Mouse (Mus musculus): ENCODE measurements around the gene Sept8. TPM values are rescaled to one million over a fixed set of nuclear protein-coding genes. Genes with fewer than 3 reads are reported as not detected.

The Sept8 gene
- polyA plus RNA-seq, 1 experiment from 2014 or later, result 25.2 TPM

DNA sequence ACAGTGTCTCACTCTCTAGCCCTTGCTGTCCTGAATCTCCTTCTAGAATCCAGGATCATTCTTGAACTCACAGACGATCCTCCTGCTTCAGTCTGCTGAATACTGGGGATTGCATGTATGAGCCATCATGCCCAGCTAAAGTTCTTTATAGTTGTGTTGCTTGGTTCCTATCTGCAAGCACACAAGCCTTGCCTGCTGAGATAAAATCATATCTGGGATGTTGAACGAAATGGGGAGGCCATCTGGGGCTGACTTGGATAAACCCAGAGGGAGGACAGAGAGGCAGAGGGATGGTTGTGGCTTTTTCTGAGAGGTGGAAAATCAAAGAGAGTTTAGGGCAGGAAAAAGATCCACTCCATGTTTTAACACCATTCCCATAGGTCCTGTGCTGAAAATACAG, 42.9 kb downstream of the Sept8 start:
- H3K9ac ChIP-seq, result no peak overlapping the region
- H3K27me3 ChIP-seq (replicated peaks), result no peaks in the 10 kb centered on the region
- H3K4me3 ChIP-seq, result no peak overlapping the region
- no peaks in the 10 kb centered on the region for H3K9me3 ChIP-seq
- no peaks in the 10 kb centered on the region for H3K36me3 ChIP-seq
- ATAC-seq (ENCODE audit: low FRiP score, low read depth), result no peak
- no peak overlapping the region for H3K4me2 ChIP-seq (replicated peaks)
- no peak overlapping the region for H3K27ac ChIP-seq
- H3K4me1 ChIP-seq, result 0 out of 2 replicates have a peak, but pooled peaks cover 3% of the 10 kb centered on the region
- WGBS, result 87% methylated on average over 2 of the region's 2 CpGs

DNA sequence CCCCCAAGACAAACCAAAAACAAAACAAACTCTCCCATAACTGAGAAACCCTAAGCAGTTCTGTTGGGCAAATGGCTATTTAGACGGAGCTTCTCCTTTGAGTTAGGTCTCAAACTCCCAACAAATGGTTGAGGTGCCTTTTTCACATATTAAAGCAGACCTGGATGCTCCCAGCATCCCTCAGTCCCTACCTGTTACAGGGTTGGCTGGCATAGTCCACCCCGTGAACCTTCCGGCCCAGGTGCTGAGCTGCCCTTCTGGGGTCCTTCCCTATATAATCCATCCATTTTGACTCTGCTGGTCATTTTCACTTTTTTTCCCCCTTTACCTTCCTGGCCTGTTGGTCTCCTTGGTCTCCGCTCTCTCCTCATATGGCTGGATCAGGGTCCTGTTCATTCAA, 47.6 kb downstream of the Sept8 start:
- Histone ChIP-seq H3K4me3 (peak overlapping the region; percentile 95), H3K27me3 (replicated peaks) (no peaks in the 10 kb centered on the region), H3K4me2 (replicated peaks) (peak overlapping the region; percentile 67), H3K36me3 (peaks cover 10% of the 10 kb centered on the region; the same call in 1 of the 2 replicates), H3K4me1 (peaks cover 17% of the 10 kb centered on the region), H3K9ac (peak overlapping the region; percentile 89; the same call in 1 of the 2 replicates), H3K9me3 (no peaks in the 10 kb centered on the region), H3K27ac (no peak overlapping the region)
- no peak for ATAC-seq (ENCODE audit: low FRiP score, low read depth)
- WGBS, result 90% methylated on average over 4 of the region's 4 CpGs

DNA sequence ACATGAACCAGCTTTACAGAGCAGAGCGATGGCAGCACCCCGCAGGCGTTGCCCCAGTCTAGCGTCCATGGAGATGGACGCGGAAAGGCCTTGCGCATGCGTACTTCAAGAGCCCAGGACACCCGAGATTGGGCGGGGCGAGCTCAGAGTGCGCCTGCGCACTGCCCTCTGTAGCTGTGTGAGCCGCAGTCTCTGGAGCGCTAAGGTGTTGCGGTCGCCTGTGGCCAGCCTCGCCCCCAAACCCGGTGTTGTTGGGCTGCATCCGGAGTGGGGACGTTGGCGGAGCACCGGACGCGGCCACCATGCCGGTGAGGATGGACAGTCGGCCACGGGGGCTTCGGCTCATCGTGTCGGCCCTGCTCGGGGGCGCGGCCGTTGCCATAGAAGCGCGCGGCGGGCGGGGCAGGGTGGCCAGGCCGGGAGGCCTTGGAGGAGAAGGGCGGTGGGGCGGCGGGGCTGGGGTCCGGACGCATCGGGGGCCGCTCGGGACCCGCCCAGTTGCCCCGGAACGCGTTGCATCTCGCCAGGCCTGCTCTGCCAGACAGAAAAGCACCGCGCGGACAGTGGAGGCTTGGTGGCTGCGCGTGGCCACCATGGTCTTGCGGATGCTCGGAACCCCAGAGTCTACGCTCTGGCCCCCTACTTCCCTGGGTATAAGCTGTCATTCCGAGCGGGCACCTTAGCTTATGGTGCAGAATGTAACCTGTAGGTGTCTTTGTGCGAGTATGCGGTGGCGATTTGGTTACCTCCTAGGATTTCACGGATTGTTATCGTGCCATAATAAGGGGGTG, 48.4 kb downstream of the Sept8 start, which contains the start of gene Kif3a:
Kif3a (plus strand) TSS at position 156 of the 791 bp plus-strand sequence.
- peak; percentile 96 for ATAC-seq (ENCODE audit: low FRiP score, low read depth)
- under 1% methylated on average over 68 of the region's 69 CpGs for WGBS
- Histone ChIP-seq H3K27ac (peak within 1 kb of the TSS; percentile 42; the same call in 1 of the 2 replicates), H3K4me2 (replicated peaks) (peak within 1 kb of the TSS; percentile 67), H3K27me3 (replicated peaks) (no peaks in the 10 kb centered on the region), H3K36me3 (peaks cover 10% of the 10 kb centered on the region; the same call in 1 of the 2 replicates), H3K4me1 (peaks cover 17% of the 10 kb centered on the region), H3K9me3 (no peaks in the 10 kb centered on the region), H3K9ac (peak within 1 kb of the TSS; percentile 89), H3K4me3 (peak within 1 kb of the TSS; percentile 95)

DNA sequence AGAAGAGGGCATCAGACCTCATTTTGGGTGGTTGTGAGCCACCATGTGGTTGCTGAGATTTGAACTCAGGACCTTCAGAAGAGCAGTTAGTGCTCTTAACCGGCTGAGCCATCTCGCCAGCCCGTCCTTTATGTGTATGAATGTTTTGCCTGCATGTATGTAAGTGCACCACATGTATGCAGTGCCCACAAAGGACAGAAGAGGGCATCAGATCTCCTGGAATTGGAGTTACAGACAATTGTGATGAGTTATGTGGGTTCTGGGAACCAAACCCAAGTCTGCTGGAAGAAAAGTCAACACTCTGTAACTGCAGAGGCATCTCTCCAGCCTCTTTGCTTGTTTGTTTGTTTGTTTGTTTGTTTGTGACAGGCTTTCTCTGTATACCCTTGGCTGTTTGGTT, 61.5 kb downstream of the Sept8 start:
- WGBS, result 98% methylated on average over 3 of the region's 3 CpGs

DNA sequence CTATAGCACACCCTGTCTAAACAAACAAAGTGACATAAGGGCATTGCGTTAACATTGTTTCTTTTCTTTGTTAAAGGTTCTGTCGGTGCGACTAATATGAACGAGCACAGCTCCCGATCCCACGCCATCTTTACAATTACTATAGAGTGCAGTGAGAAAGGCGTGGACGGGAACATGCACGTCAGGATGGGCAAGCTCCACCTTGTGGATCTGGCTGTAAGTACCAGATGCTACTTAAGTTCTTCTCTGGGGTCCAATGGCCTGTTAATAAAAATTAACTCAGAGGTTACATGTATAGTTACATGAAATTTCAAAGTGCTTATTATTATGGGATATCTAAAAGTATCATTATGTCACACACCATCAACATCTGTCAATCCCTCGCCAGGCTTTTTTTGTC, 64.1 kb downstream of the Sept8 start:
- Histone ChIP-seq H3K9ac (no peak overlapping the region), H3K4me3 (no peak overlapping the region), H3K27me3 (replicated peaks) (no peaks in the 10 kb centered on the region), H3K4me2 (replicated peaks) (no peak overlapping the region), H3K27ac (no peak overlapping the region), H3K36me3 (peaks cover 65% of the 10 kb centered on the region), H3K4me1 (no peaks in the 10 kb centered on the region), H3K9me3 (no peaks in the 10 kb centered on the region)
- WGBS, result 75% methylated on average over 10 of the region's 10 CpGs
- no peak for ATAC-seq (ENCODE audit: low FRiP score, low read depth)

More for the DNA sequence above, 61.5 kb downstream of the Sept8 start:
- H3K9me3 ChIP-seq, result no peaks in the 10 kb centered on the region
- H3K27me3 ChIP-seq (replicated peaks), result no peaks in the 10 kb centered on the region
- ATAC-seq (ENCODE audit: low FRiP score, low read depth), result no peak
- H3K36me3 ChIP-seq, result peaks cover 49% of the 10 kb centered on the region
- H3K4me2 ChIP-seq (replicated peaks), result no peak overlapping the region
- H3K4me3 ChIP-seq, result no peak overlapping the region
- no peak overlapping the region for H3K9ac ChIP-seq
- no peaks in the 10 kb centered on the region for H3K4me1 ChIP-seq
- H3K27ac ChIP-seq, result no peak overlapping the region

DNA sequence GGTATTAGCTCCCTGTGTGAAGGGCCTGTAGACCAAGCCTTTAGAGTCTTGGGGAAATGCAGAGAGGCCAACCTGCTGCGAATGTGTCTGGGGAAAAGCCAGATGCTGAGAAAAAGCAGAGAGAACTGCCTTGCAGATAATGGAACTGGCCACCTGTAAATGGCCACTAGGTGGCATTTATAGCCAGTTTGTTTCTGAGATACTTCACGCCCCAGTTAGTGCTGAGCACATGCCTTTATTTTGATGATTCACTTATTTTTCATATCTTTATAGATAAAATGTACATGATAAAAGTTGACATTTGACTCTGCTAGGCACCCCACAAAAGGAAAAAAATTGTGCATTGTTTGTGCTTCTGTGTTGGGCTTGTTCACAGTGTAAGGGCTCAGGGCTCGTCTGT, 65.8 kb downstream of the Sept8 start:
- Histone ChIP-seq H3K27me3 (replicated peaks) (no peaks in the 10 kb centered on the region), H3K9me3 (no peaks in the 10 kb centered on the region), H3K4me2 (replicated peaks) (no peak overlapping the region), H3K36me3 (peaks cover 67% of the 10 kb centered on the region), H3K4me1 (no peaks in the 10 kb centered on the region), H3K27ac (no peak overlapping the region), H3K9ac (no peak overlapping the region), H3K4me3 (no peak overlapping the region)
- no peak for ATAC-seq (ENCODE audit: low FRiP score, low read depth)
- 76% methylated on average over 3 of the region's 3 CpGs for WGBS

DNA sequence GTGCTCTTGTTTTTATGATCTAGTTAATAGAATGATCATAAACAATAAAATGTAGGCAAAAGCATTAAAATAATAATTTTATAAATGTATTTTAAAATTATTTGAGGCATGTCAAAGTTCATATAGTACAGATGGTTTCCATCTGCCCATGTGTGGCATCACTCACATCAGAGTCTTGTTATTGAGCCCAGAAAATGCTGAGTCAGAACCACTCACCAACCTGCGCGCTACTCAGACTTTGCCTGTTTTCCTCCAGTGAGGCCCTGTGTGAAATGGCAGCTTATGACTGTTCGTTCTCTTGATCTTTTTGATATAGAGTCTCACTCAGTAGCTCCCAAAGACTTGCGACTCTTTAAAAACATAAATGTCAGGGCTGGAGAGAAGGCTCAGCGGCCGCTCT, 66.5 kb downstream of the Sept8 start:
- no peak for ATAC-seq (ENCODE audit: low FRiP score, low read depth)
- no peaks in the 10 kb centered on the region for H3K9me3 ChIP-seq
- WGBS, result 96% methylated on average over 6 of the region's 6 CpGs
- H3K4me3 ChIP-seq, result no peak overlapping the region
- no peaks in the 10 kb centered on the region for H3K27me3 ChIP-seq (replicated peaks)
- no peak overlapping the region for H3K4me2 ChIP-seq (replicated peaks)
- no peaks in the 10 kb centered on the region for H3K4me1 ChIP-seq
- H3K9ac ChIP-seq, result no peak overlapping the region
- H3K36me3 ChIP-seq, result peaks cover 62% of the 10 kb centered on the region
- no peak overlapping the region for H3K27ac ChIP-seq

DNA sequence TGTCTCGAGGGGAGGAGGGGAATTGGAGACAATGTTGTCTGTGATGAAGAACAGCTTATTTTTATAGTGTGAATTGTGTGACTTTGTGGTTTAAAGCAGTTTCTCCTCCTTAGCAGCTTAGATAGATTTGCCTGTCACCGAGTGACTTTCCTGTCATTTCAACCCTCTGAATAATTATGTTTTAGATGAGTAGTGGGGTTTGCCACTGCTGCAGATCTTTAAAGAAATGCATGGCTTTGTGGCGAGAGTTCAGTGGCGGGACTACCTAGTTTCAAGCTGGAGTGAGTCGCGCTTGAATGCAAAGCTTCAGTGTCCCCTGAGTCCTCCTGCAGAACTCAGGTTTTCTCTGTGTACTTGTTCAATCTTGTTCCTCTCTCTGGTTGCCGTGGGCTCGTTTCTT, 69.2 kb downstream of the Sept8 start:
- no peak for ATAC-seq (ENCODE audit: low FRiP score, low read depth)
- Histone ChIP-seq H3K4me3 (no peak overlapping the region), H3K9me3 (no peaks in the 10 kb centered on the region), H3K9ac (no peak overlapping the region), H3K4me2 (replicated peaks) (no peak overlapping the region), H3K36me3 (peaks cover 75% of the 10 kb centered on the region), H3K27ac (no peak overlapping the region), H3K4me1 (no peaks in the 10 kb centered on the region), H3K27me3 (replicated peaks) (no peaks in the 10 kb centered on the region)
- WGBS, result 84% methylated on average over 8 of the region's 8 CpGs

DNA sequence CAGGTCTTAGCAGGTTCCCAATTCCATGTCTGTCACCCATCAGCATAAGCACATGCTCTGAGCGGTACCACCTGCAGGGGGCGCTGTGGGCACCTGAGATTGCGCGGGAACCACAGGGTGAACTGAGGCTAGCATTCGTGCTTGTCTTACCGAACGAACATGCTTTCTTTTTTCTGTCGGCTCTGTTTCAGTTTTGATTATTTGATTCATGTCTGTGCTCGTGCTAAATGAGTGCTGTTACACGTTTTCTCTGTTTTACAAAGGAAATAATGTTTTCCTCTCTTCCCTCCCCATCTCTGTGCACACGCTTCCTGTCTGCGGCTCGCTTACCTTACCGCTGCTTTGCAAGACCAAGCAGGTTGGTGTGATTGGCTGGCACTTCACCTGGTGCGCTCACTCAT, 71.3 kb downstream of the Sept8 start:
- Histone ChIP-seq H3K27ac (no peak overlapping the region), H3K36me3 (peaks cover 78% of the 10 kb centered on the region), H3K4me3 (no peak overlapping the region), H3K9me3 (no peaks in the 10 kb centered on the region), H3K9ac (no peak overlapping the region), H3K4me1 (no peaks in the 10 kb centered on the region), H3K4me2 (replicated peaks) (no peak overlapping the region), H3K27me3 (replicated peaks) (no peaks in the 10 kb centered on the region)
- no peak for ATAC-seq (ENCODE audit: low FRiP score, low read depth)
- WGBS, result 45% methylated on average over 15 of the region's 15 CpGs

DNA sequence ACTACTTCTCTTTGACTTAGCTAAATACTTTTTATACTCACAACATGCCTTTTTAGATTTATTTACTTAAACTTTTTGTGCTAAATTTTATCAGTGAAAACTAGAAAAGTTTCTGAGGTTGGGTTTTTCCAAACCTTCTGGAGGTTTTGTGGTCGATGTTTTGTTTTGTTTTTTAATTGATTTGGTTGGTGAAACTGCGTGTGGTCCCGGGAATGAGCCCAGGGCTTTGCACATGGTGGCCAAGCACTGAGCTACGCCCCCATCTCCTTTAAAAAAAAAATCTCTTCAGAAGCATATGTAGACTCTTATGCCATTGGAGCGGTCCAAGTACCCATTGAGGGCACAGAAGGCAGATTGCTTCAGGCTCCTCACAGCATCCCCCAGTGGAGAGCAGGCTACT, 72.1 kb downstream of the Sept8 start:
- H3K36me3 ChIP-seq, result peaks cover 81% of the 10 kb centered on the region
- H3K27ac ChIP-seq, result no peak overlapping the region
- H3K4me1 ChIP-seq, result no peaks in the 10 kb centered on the region
- no peak overlapping the region for H3K9ac ChIP-seq
- H3K9me3 ChIP-seq, result no peaks in the 10 kb centered on the region
- H3K4me2 ChIP-seq (replicated peaks), result no peak overlapping the region
- WGBS, result 94% methylated on average over 5 of the region's 5 CpGs
- H3K4me3 ChIP-seq, result no peak overlapping the region
- no peak for ATAC-seq (ENCODE audit: low FRiP score, low read depth)
- H3K27me3 ChIP-seq (replicated peaks), result no peaks in the 10 kb centered on the region

Other genes with a start within 250 kb of the Sept8 start
- gene Hspa4, start 218.8 kb upstream of the Sept8 start, polyA plus RNA-seq (2016; fragmentation: Nextera tagmentation; extraction: Ambion mirVana), result 85.8 and 89.0 TPM in 2 replicates
- 16.6 and 16.7 TPM in 2 replicates for gene Zcchc10, start 194.6 kb upstream of the Sept8 start, polyA plus RNA-seq (2016; fragmentation: Nextera tagmentation; extraction: Ambion mirVana)
- gene Aff4, start 168.4 kb upstream of the Sept8 start, polyA plus RNA-seq (2016; fragmentation: Nextera tagmentation; extraction: Ambion mirVana), result 62.7 and 79.2 TPM in 2 replicates
- gene Leap2, start 96.1 kb upstream of the Sept8 start, polyA plus RNA-seq (2016; fragmentation: Nextera tagmentation; extraction: Ambion mirVana), result 0.42 TPM in 1 of 2 replicates, not detected in the other
- 607 and 637 TPM in 2 replicates for gene Uqcrq, start 88.4 kb upstream of the Sept8 start, polyA plus RNA-seq (2016; fragmentation: Nextera tagmentation; extraction: Ambion mirVana)
- 1.8 and 2.1 TPM in 2 replicates for gene Gdf9, start 88.2 kb upstream of the Sept8 start, polyA plus RNA-seq (2016; fragmentation: Nextera tagmentation; extraction: Ambion mirVana)
- gene Gm10447, start 62.1 kb upstream of the Sept8 start, polyA plus RNA-seq (2016; fragmentation: Nextera tagmentation; extraction: Ambion mirVana), result 0.13 TPM in 1 of 2 replicates, not detected in the other
- 2.1 and 2.7 TPM in 2 replicates for gene Shroom1, start 62.1 kb upstream of the Sept8 start, polyA plus RNA-seq (2016; fragmentation: Nextera tagmentation; extraction: Ambion mirVana)
- gene Gm9837, start 48.8 kb upstream of the Sept8 start, polyA plus RNA-seq (2016; fragmentation: Nextera tagmentation; extraction: Ambion mirVana), result not detected in 2 replicates
- not detected in 2 replicates for gene Gm9945, start 39.1 kb upstream of the Sept8 start, polyA plus RNA-seq (2016; fragmentation: Nextera tagmentation; extraction: Ambion mirVana)
- 0.22 and 0.46 TPM in 2 replicates for gene Sowaha, start 39.0 kb upstream of the Sept8 start, polyA plus RNA-seq (2016; fragmentation: Nextera tagmentation; extraction: Ambion mirVana)
- 145 and 157 TPM in 2 replicates for gene Kif3a, start 48.1 kb downstream of the Sept8 start, polyA plus RNA-seq (2016; fragmentation: Nextera tagmentation; extraction: Ambion mirVana)
- gene Il4, start 99.4 kb downstream of the Sept8 start, polyA plus RNA-seq (2016; fragmentation: Nextera tagmentation; extraction: Ambion mirVana), result 2.3 and 3.4 TPM in 2 replicates
- not detected in 2 replicates for gene Il13, start 115.4 kb downstream of the Sept8 start, polyA plus RNA-seq (2016; fragmentation: Nextera tagmentation; extraction: Ambion mirVana)
- 15.4 and 18.2 TPM in 2 replicates for gene Rad50, start 188.1 kb downstream of the Sept8 start, polyA plus RNA-seq (2016; fragmentation: Nextera tagmentation; extraction: Ambion mirVana)
- not detected in 2 replicates for gene Il5, start 201.5 kb downstream of the Sept8 start, polyA plus RNA-seq (2016; fragmentation: Nextera tagmentation; extraction: Ambion mirVana)